Mouse (Mus musculus) spleen, adult 2 months (tissue): ENCODE results near the gene Dclre1c.

Experiments
- CTCF ChIP-seq: fragments of 200-500 bp; IDR thresholded peaks from 2 replicates; pipeline ENCODE4 v1.5.1; 2011; ENCODE audit warnings: mild to moderate bottlenecking, inconsistent platforms; ENCODE audit not compliant: insufficient read depth, insufficient read length, insufficient replicate concordance; ENCODE audit errors: extremely low read depth
- POLR2A ChIP-seq: fragments of 200-500 bp; IDR thresholded peaks from 2 replicates; pipeline ENCODE4 v1.6.1; 2011; ENCODE audit warnings: low read depth, low read length, inconsistent platforms

DNA sequence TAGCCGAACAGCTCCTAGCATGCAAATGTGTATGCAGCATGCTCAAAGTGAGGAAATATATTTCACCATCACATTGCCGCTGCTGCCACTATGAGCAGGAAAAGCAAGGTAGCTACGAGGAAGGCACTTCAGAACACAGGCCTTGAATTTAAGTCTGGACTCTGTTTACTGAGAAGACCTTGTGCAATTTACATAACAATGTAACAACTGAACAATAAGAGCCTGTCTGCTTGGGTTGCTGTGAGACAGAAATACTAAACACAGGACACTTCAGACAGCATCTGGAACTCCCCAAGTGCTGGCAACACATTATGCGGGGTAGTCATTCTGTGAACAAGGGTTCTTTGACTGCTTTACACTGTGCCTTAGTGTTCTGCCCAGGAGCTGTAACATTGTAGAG is 3.8 kb upstream of the Dclre1c start:
- TF ChIP-seq CTCF (no peak), POLR2A (no peak)
